Mouse (Mus musculus): ENCODE data around the gene Trappc2l. TPM values are rescaled to one million over a fixed set of nuclear protein-coding genes. Genes with fewer than 3 reads are reported as not detected.

Gene Trappc2l
- 56.7 and 60.1 TPM in 2 replicates for polyA plus RNA-seq (2015; fragmentation: Nextera tagmentation; extraction: Ambion mirVana)

GRCm38 (mm10) chr8:122611295-122612133 lies at the start of gene Trappc2l, which contains the start of gene Galns:
Gene Trappc2l, plus strand, starts transcription at chr8:122611640.
Gene Galns, minus strand, starts transcription at chr8:122611463.
- H3K4me1 ChIP-seq (ENCODE audit: insufficient read depth, low read length), result peaks cover 22% of the 10 kb centered on the region
- 0% methylated on average over 52 of the region's 57 CpGs for WGBS
- no peaks in the 10 kb centered on the region for H3K36me3 ChIP-seq (ENCODE audit: insufficient read depth, low read length)
- ATAC-seq (ENCODE audit: low FRiP score, low TSS enrichment), result peak; percentile 96
- peak within 1 kb of the TSS; percentile 91 for H3K27ac ChIP-seq (ENCODE audit: low read length)
- no peaks in the 10 kb centered on the region for H3K9me3 ChIP-seq (ENCODE audit: low read length)
- peak within 1 kb of the TSS; percentile 64 for H3K4me3 ChIP-seq (ENCODE audit: low read length)
- peak within 1 kb of the TSS; percentile 94 for H3K4me2 ChIP-seq (replicated peaks; ENCODE audit: low read depth, low read length)
- no peaks in the 10 kb centered on the region for H3K27me3 ChIP-seq (ENCODE audit: insufficient read depth, low read length)
- peak within 1 kb of the TSS; percentile 80 for H3K9ac ChIP-seq (replicated peaks; ENCODE audit: low read length)

- Histone ChIP-seq H3K27ac (ENCODE audit: low read length) (peak overlapping the region; percentile 39), H3K27me3 (ENCODE audit: insufficient read depth, low read length) (no peaks in the 10 kb centered on the region), H3K9me3 (ENCODE audit: low read length) (no peaks in the 10 kb centered on the region), H3K4me2 (replicated peaks; ENCODE audit: low read depth, low read length) (no peak overlapping the region), H3K36me3 (ENCODE audit: insufficient read depth, low read length) (peaks cover 2% of the 10 kb centered on the region; the same call in 1 of the 2 replicates), H3K4me1 (ENCODE audit: insufficient read depth, low read length) (peaks cover 22% of the 10 kb centered on the region), H3K4me3 (ENCODE audit: low read length) (no peak overlapping the region), H3K9ac (replicated peaks; ENCODE audit: low read length) (no peak overlapping the region)
- 64% methylated on average over 25 of the region's 25 CpGs for WGBS
- ATAC-seq (ENCODE audit: low FRiP score, low TSS enrichment), result no peak
Observed at GRCm38 (mm10) chr8:122564363-122565352, 46.8 kb upstream of the Trappc2l start.

- peak overlapping the region; percentile 73 for H3K4me2 ChIP-seq (replicated peaks; ENCODE audit: low read depth, low read length)
- 42% methylated on average over 6 of the region's 6 CpGs for WGBS
- H3K27ac ChIP-seq (ENCODE audit: low read length), result peak overlapping the region; percentile 94
- no peaks in the 10 kb centered on the region for H3K9me3 ChIP-seq (ENCODE audit: low read length)
- no peak for ATAC-seq (ENCODE audit: low FRiP score, low TSS enrichment)
- H3K27me3 ChIP-seq (ENCODE audit: insufficient read depth, low read length), result no peaks in the 10 kb centered on the region
- peaks cover 23% of the 10 kb centered on the region for H3K4me1 ChIP-seq (ENCODE audit: insufficient read depth, low read length)
- peak overlapping the region; percentile 86 for H3K4me3 ChIP-seq (ENCODE audit: low read length)
- peaks cover 23% of the 10 kb centered on the region for H3K36me3 ChIP-seq (ENCODE audit: insufficient read depth, low read length)
- H3K9ac ChIP-seq (replicated peaks; ENCODE audit: low read length), result peak overlapping the region; percentile 93
Observed at GRCm38 (mm10) chr8:122566766-122567165, 44.7 kb upstream of the Trappc2l start.

- Histone ChIP-seq H3K4me2 (replicated peaks; ENCODE audit: low read depth, low read length) (peak within 1 kb of the TSS; percentile 73), H3K9ac (replicated peaks; ENCODE audit: low read length) (peak within 1 kb of the TSS; percentile 93), H3K27ac (ENCODE audit: low read length) (peak within 1 kb of the TSS; percentile 94), H3K27me3 (ENCODE audit: insufficient read depth, low read length) (no peaks in the 10 kb centered on the region), H3K4me3 (ENCODE audit: low read length) (peak within 1 kb of the TSS; percentile 86), H3K36me3 (ENCODE audit: insufficient read depth, low read length) (peaks cover 31% of the 10 kb centered on the region), H3K4me1 (ENCODE audit: insufficient read depth, low read length) (peaks cover 23% of the 10 kb centered on the region), H3K9me3 (ENCODE audit: low read length) (no peaks in the 10 kb centered on the region)
- peak; percentile 95 for ATAC-seq (ENCODE audit: low FRiP score, low TSS enrichment)
- under 1% methylated on average over 62 of the region's 62 CpGs for WGBS
Observed at GRCm38 (mm10) chr8:122567361-122568108, 43.9 kb upstream of the Trappc2l start, which contains the start of gene Cdt1. Gene Cdt1, plus strand, starts transcription at chr8:122568015.

GRCm38 (mm10) chr8:122568109-122568504 lies 43.3 kb upstream of the Trappc2l start:
- peak overlapping the region; percentile 93 for H3K9ac ChIP-seq (replicated peaks; ENCODE audit: low read length)
- peaks cover 23% of the 10 kb centered on the region for H3K4me1 ChIP-seq (ENCODE audit: insufficient read depth, low read length)
- H3K9me3 ChIP-seq (ENCODE audit: low read length), result no peaks in the 10 kb centered on the region
- peak; percentile 64 for ATAC-seq (ENCODE audit: low FRiP score, low TSS enrichment)
- 1% methylated on average over 34 of the region's 34 CpGs for WGBS
- peaks cover 34% of the 10 kb centered on the region for H3K36me3 ChIP-seq (ENCODE audit: insufficient read depth, low read length)
- no peaks in the 10 kb centered on the region for H3K27me3 ChIP-seq (ENCODE audit: insufficient read depth, low read length)
- peak overlapping the region; percentile 73 for H3K4me2 ChIP-seq (replicated peaks; ENCODE audit: low read depth, low read length)
- peak overlapping the region; percentile 93 for H3K27ac ChIP-seq (ENCODE audit: low read length)
- peak overlapping the region; percentile 86 for H3K4me3 ChIP-seq (ENCODE audit: low read length)

- no peak for ATAC-seq (ENCODE audit: low FRiP score, low TSS enrichment)
- H3K4me3 ChIP-seq (ENCODE audit: low read length), result peak overlapping the region; percentile 86
Observed at GRCm38 (mm10) chr8:122568881-122569309, 42.5 kb upstream of the Trappc2l start.

GRCm38 (mm10) chr8:122569329-122569728 lies 42.1 kb upstream of the Trappc2l start:
- H3K9ac ChIP-seq (replicated peaks; ENCODE audit: low read length), result peak overlapping the region; percentile 93
- ATAC-seq (ENCODE audit: low FRiP score, low TSS enrichment), result no peak
- H3K27ac ChIP-seq (ENCODE audit: low read length), result no peak overlapping the region
- H3K9me3 ChIP-seq (ENCODE audit: low read length), result no peaks in the 10 kb centered on the region
- H3K36me3 ChIP-seq (ENCODE audit: insufficient read depth, low read length), result peaks cover 34% of the 10 kb centered on the region
- peak overlapping the region; percentile 86 for H3K4me3 ChIP-seq (ENCODE audit: low read length)
- H3K4me1 ChIP-seq (ENCODE audit: insufficient read depth, low read length), result peaks cover 27% of the 10 kb centered on the region
- WGBS, result 61% methylated on average over 9 of the region's 9 CpGs
- no peaks in the 10 kb centered on the region for H3K27me3 ChIP-seq (ENCODE audit: insufficient read depth, low read length)
- H3K4me2 ChIP-seq (replicated peaks; ENCODE audit: low read depth, low read length), result peak overlapping the region; percentile 73

More at GRCm38 (mm10) chr8:122568881-122569309, 42.5 kb upstream of the Trappc2l start:
- H3K36me3 ChIP-seq (ENCODE audit: insufficient read depth, low read length), result peaks cover 34% of the 10 kb centered on the region
- H3K27ac ChIP-seq (ENCODE audit: low read length), result no peak overlapping the region
- no peaks in the 10 kb centered on the region for H3K27me3 ChIP-seq (ENCODE audit: insufficient read depth, low read length)
- H3K9ac ChIP-seq (replicated peaks; ENCODE audit: low read length), result peak overlapping the region; percentile 93
- 10% methylated on average over 10 of the region's 10 CpGs for WGBS
- no peaks in the 10 kb centered on the region for H3K9me3 ChIP-seq (ENCODE audit: low read length)
- H3K4me1 ChIP-seq (ENCODE audit: insufficient read depth, low read length), result peaks cover 23% of the 10 kb centered on the region
- H3K4me2 ChIP-seq (replicated peaks; ENCODE audit: low read depth, low read length), result peak overlapping the region; percentile 73

- H3K4me3 ChIP-seq (ENCODE audit: low read length), result no peak overlapping the region
- H3K27ac ChIP-seq (ENCODE audit: low read length), result no peak overlapping the region
- no peaks in the 10 kb centered on the region for H3K27me3 ChIP-seq (ENCODE audit: insufficient read depth, low read length)
- peaks cover 34% of the 10 kb centered on the region for H3K4me1 ChIP-seq (ENCODE audit: insufficient read depth, low read length)
- H3K4me2 ChIP-seq (replicated peaks; ENCODE audit: low read depth, low read length), result no peak overlapping the region
- H3K36me3 ChIP-seq (ENCODE audit: insufficient read depth, low read length), result peaks cover 34% of the 10 kb centered on the region
- ATAC-seq (ENCODE audit: low FRiP score, low TSS enrichment), result no peak
- no peak overlapping the region for H3K9ac ChIP-seq (replicated peaks; ENCODE audit: low read length)
- H3K9me3 ChIP-seq (ENCODE audit: low read length), result no peaks in the 10 kb centered on the region
- 91% methylated on average over 16 of the region's 16 CpGs for WGBS
Observed at GRCm38 (mm10) chr8:122569996-122570395, 41.4 kb upstream of the Trappc2l start.

GRCm38 (mm10) chr8:122571153-122571552 lies 40.3 kb upstream of the Trappc2l start:
- 85% methylated on average over 11 of the region's 11 CpGs for WGBS
- H3K4me1 ChIP-seq (ENCODE audit: insufficient read depth, low read length), result peaks cover 46% of the 10 kb centered on the region
- H3K36me3 ChIP-seq (ENCODE audit: insufficient read depth, low read length), result peaks cover 34% of the 10 kb centered on the region

More at GRCm38 (mm10) chr8:122571153-122571552, 40.3 kb upstream of the Trappc2l start:
- Histone ChIP-seq H3K4me3 (ENCODE audit: low read length) (no peak overlapping the region), H3K9me3 (ENCODE audit: low read length) (no peaks in the 10 kb centered on the region), H3K27me3 (ENCODE audit: insufficient read depth, low read length) (no peaks in the 10 kb centered on the region), H3K27ac (ENCODE audit: low read length) (no peak overlapping the region), H3K4me2 (replicated peaks; ENCODE audit: low read depth, low read length) (no peak overlapping the region), H3K9ac (replicated peaks; ENCODE audit: low read length) (no peak overlapping the region)
- ATAC-seq (ENCODE audit: low FRiP score, low TSS enrichment), result no peak
